Mouse (Mus musculus): ENCODE measurements around the gene Zdhhc14.

Gene Zdhhc14

GRCm38 (mm10) chr17:5491801-5492745 lies at the start of gene Zdhhc14:
TSS of gene Zdhhc14 (plus strand) at chr17:5492557.
- peak; percentile 95 for DNase-seq

DNA sequence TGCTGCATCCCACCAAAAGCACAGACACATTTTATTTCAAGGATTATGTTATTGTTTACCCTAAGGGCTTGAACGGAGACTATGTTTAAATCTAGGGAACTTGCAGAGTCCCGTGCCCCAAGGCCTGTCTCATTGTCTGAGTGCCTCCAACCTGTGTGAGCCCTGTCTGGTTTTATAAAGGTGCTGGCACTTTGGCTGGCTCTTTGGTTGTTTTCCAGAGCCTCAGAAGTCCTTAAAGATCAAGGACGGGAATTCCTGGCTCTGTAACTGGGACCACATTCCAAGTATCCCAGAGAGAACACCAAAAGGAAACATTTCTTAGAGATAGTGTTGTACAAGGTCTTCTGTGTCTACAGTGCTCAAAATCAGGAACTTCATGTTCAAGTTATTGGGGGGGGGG lies 49.1 kb upstream of the Zdhhc14 start:
- DNase-seq = no peak

GRCm38 (mm10) chr17:5443751-5444150 lies 48.6 kb upstream of the Zdhhc14 start:
- peak; percentile 24 for DNase-seq

DNA sequence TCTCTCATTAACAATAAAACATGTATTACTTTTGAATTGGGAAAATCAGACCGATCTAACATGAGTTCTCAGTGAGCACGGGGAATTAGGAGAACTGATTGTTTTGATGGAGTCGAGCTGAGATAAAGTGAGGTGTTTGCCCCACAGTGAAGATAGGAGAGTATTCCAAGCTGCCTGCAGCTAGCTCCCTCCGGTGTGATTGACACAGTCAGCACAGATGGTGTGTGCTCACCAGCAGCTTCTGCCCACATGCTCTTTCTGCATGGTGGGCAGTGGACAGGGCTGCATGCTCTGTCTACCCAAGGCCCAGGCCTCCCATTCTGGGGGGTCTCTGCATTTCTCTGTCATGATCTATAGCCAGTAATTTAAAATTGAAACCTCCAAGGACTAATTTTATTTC lies 38.7 kb upstream of the Zdhhc14 start:
- DNase-seq = no peak

DNA sequence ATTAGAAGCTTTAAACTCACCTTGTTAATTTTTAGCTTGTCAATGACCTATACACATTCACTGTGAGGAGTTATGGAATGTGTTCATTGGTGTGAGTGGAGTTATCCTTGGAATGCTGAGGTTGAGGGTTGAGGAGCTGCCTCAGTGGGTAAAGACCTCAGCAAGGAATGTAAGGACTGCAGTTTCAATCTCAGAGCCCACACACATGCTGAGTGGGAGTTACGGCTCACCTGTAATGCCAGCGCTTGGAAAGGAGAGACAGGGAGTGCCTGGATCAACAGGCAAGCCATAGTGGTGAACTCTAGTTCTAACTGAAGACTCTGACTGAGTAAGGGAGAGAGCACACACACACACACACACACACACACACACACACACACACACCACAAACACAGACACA lies 28.4 kb upstream of the Zdhhc14 start:
- DNase-seq = no peak

- no peak for DNase-seq
Measured at GRCm38 (mm10) chr17:5466736-5467135, 25.6 kb upstream of the Zdhhc14 start.

DNA sequence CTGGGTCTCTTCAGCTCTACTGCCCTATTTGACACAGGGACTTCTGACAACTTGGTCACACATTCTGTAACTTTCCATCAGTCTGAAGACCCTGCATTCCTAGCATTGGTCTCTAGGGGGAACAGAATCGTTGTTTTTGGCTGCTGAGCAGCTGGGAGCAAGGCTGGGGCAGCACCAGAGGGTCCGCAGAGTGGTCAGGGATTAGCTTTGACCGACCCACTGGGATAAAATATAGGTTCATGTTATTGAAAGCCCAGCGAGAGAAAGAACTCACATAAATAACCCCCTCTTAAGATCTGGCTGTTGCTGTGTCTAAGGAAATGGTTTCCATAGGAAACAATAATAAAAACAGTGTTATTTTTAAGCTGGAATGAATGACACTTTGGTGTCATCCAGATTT lies 25.2 kb upstream of the Zdhhc14 start:
- peak; percentile 50 for DNase-seq

GRCm38 (mm10) chr17:5472268-5472667 lies 20.1 kb upstream of the Zdhhc14 start:
- DNase-seq = no peak

DNA sequence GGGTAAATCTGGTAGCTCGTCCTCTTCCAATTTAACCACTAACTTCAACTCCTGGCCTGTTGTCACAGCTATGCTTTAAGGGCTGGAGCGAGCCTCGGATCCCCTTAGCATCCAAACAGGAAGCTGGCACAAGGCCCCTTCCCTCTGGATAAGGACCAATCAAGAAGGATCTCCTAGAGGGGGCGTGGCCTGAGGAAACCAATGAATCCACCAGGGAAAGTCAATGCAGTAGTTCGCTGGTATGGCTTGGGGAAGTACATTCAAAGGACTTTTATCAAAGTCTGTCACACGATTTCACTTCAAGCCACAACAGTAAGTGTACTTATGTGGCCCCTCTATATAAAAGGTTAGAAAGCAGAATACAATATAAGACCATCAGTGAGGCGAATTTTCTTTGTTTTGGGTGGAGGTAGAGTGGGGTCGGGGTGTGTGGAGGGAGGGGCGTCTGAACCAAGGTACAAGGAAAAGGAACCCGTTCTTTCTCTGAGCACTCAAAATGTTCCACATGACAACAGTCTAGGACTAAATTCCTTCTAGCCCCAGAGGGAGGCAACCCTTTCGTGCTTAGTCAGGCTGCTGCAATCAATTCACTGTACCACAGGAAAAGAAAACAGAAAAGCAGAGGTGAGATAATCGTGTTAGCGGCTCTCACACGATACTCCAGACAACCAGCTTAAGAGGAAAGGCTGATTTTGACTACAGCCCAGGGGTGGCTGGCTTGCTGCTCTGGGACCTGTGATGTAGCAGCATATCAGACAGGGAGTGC lies 16.2 kb upstream of the Zdhhc14 start:
- DNase-seq = peak; percentile 44

DNA sequence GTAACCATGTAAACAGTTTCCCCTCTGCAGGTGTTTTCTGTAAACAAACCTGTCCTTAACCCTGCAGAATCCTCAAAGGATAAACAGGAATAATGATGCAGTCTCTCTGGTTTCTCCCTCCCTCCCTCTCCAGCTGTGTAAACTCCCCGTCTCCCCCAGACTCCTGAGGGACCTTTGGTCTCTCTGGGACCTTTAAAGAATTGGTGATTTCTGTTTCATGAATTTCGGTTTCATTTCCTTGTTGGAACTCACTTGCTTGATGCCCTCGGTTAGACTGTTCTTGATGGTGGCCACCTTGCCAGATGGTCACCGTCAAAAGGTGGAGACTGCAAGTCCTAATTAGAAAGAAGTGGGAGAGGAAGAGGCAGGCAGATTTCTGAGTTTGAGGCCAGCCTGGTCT lies 8.9 kb upstream of the Zdhhc14 start:
- DNase-seq = no peak

- DNase-seq = no peak
Measured at GRCm38 (mm10) chr17:5484663-5485062, 7.7 kb upstream of the Zdhhc14 start.

GRCm38 (mm10) chr17:5488156-5488555 lies 4.2 kb upstream of the Zdhhc14 start:
- DNase-seq = no peak

DNA sequence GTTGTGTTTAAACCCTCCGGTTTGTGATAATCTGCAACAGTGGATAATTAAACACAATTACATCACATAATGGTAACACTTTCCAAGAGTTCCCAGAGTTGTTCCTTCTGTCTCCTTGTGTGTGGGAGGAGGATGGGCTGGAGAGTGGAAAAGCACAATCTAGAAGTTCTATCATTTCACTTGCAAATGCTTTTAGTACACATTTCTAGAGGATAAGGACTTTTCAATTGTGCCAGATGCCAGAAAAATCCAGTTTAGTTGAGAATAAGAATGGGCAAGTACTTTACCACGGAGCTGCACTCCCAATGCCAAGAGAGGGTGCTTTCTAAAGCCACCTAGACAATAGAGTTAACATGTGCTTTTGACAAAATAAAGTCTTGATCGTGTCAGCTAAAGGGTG lies 2.0 kb upstream of the Zdhhc14 start:
- DNase-seq = no peak

DNA sequence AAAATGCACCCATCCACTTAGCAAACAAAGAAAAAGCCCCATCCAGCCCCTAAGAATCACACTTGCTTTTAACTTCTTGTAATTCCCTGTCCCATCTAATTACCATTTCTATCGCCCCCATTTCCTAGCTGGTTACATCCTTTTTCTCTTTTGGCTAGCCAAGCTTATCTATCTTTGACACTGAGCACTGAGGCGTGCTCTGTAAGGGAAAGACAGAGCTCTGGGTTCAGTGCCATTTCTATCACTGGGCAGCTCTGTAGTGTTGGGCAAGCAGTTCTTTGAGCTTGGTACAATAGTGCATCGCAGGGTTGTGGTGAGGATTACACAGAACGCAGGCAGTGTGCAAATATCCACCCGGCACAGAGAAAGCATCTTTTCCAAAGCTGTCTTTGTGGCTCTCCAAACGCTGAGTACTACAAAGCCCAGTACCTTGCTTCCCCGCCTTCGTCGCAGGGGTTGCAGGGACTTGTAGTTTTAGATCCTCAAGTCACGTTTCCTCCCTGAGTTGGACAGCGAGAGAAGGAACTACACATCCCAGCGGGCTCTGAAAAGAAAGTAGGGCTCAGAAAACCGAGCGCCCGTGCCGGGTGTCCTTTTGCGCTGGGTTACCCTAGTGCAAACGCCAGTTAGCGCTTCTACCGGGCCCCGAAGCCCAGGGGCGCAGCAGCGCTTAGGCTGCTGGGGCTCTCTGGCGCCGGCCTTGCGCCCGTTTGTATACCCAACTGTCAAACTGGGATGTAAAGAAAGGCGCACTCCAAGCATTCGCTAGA lies 1.1 kb upstream of the Zdhhc14 start:
- DNase-seq = peak; percentile 99

- no peak for DNase-seq
Measured at GRCm38 (mm10) chr17:5492746-5493160, 396 bp downstream of the Zdhhc14 start.

DNA sequence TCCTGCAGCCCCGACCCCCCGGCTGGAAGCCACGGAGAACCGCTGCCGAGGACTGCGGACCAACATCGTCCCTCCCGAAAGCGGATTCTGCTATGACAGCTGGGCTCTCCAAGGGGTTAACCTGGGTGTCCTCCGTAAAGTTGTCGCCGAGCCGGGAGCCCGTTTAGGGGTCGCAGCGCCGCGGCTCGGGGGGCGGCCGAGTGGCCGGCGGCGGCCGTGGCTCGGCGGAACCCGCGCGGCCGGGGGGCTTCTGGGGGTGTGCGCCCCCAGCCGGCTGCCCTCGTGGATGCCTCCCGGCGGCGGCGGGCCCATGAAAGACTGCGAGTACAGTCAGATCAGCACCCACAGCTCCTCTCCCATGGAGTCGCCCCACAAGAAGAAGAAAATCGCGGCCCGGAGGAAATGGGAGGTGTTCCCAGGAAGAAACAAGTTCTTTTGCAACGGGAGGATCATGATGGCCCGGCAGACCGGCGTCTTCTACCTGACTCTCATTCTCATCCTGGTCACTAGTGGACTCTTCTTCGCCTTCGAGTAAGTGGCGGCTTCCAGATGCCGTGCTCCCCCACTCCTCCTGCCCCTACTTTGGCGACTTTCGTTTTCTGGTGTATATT lies 909 bp downstream of the Zdhhc14 start:
- DNase-seq = peak; percentile 54

GRCm38 (mm10) chr17:5493809-5494208 lies 1.5 kb downstream of the Zdhhc14 start:
- no peak for DNase-seq

GRCm38 (mm10) chr17:5494832-5495231 lies 2.5 kb downstream of the Zdhhc14 start:
- no peak for DNase-seq

DNA sequence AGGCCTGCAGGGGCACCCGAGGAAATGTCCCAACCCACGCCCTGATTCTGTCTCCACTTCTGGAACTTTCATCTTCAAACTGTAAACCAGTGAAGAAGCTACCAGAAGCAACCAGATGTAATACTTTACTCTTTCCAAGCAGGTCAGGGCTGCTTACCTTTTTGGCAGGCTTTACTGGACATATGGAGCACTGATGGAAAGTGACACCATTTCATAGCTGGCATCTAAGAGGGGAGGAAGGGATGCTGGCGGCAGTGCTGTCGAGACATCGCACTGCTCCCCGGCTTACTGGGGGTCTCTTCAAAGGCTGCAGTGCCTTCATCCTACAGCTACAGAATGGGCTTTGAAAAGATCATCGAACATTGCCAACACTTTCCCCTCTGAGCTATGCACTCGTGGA lies 5.3 kb downstream of the Zdhhc14 start:
- DNase-seq = no peak

DNA sequence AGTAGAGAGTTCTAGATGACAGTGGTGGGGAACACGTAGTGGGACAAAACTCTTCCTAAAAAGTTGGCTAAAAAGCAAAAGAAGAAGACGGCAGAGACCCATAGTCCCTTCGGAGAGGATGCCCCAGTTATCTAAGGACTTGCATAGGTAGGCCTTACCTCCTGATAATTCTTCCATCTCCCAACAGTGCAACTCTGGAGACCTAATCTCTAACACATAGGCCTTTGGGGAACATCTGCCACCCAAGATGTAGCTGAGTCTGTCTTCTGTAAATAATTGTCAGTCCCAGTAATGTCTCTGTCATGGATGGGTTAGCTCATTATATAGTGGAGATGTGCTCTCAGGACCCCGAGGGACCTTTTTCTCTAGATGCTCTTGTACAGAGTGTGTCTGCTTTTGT lies 6.6 kb downstream of the Zdhhc14 start:
- no peak for DNase-seq

- DNase-seq = no peak
Measured at GRCm38 (mm10) chr17:5503981-5504760, 11.8 kb downstream of the Zdhhc14 start.

- DNase-seq = no peak
Measured at GRCm38 (mm10) chr17:5504969-5505368, 12.6 kb downstream of the Zdhhc14 start.
